Mouse (Mus musculus) Patski (cell line): ENCODE data around the gene Pam. TPM values are rescaled to one million over a fixed set of nuclear protein-coding genes. Genes with fewer than 3 reads are reported as not detected.
"Not testable (repeated sequence)": the region's sequence is repeated elsewhere in the genome, so short reads cannot be mapped to it uniquely, and the experiment has no call there.

Experiments used
- ATAC-seq: fragments of 100-300 bp; one replicate; pipeline ENCODE4 v1.8.0; 2021
- CTCF ChIA-PET: fragments of 350-600 bp; sonication (Branson Sonifier 250); formaldehyde crosslinking; loops from one replicate; lab custom pipeline; 2022; ENCODE audit warnings: inconsistent platforms; lab: Charles Lee
- POLR2A ChIA-PET: fragments of 350-600 bp; sonication (Branson Sonifier 250); formaldehyde crosslinking; loops from one replicate; lab custom pipeline; 2022; ENCODE audit warnings: antibody characterized with exemption, inconsistent platforms; lab: Charles Lee
- DNase-seq: peaks from one replicate; pipeline ENCODE4 v3.0.0-alpha.2; 2011; ENCODE audit warnings: low read depth, low spot score
- H3K27me3 ChIP-seq: fragments of 371-371 bp; one replicate; pipeline ENCODE4 v1.5.1; 2021
- CTCF ChIP-seq: fragments of 100-300 bp; IDR thresholded peaks from one replicate; pipeline ENCODE4 v1.5.1; 2021
- in situ Hi-C: fragments of 300-500 bp; cut with MboI; formaldehyde crosslinking; loops from 3 replicates; pipeline ENCODE4 v1.11.1; 2018; ENCODE audit warnings: low pct_unique_long_range_greater_than_20kb, mixed read lengths
- polyA plus RNA-seq: library from polyadenylated mRNA; unstranded; gene quantifications from one replicate; pipeline ENCODE4 v1.2.3, GENCODE M21; 2021

Gene Pam
- polyA plus RNA-seq, 1 experiment from 2014 or later: 74.0 TPM

DNA sequence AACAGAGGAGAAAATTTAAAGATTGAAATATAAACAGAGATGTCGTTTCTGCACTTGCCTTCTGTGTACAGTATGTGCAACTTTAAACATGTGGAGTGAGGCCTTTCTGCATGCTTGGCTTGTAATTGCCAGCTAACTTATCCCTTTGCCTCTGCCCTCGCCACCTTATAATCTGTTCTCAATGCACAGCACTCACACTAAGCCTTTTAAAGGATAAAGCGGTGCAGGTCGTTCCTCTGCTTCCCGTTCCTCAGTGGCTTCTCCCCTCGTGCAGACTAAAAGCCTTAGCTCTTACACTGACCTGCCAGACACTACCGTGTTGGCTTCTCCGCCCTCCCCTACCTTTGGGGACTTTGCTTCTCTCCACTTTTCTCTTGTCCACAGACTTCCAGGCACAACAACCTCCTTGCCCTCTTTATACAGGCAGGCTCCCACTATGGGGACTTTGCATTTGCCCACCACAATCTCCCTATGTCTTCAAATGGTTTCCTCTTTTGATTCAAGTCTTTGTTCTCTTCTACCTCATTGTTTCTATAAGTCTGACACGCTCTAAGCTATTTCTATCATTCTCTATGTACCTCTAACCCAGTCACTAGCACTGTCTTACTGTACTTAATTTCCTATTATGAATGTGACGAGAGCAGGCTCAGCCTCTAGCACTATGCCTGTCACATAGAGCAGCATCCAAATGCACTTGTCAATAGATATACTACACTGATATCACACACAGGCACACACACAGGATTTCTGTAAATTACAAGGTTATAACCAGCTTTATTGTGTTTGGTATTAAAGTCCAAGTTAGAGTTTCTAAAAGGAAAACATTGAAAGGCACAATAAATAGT is 79.2 kb downstream of the Pam start:
- no peak for ATAC-seq
- in situ Hi-C loops: no loop called here
- CTCF ChIA-PET: interaction anchor here (1.2 to 1.4 kb wide), 2 partner anchors 26 to 31 kb away, joined by 3 to 4 read pairs; no protein-coding TSS in a partner anchor
- no peak for TF ChIP-seq CTCF
- no peaks in the 10 kb centered on the region for H3K27me3 ChIP-seq
- no peak for DNase-seq
- POLR2A ChIA-PET: interaction anchor here (0.8 kb wide), 1 partner anchor 14 kb away, joined by 4 read pairs; no protein-coding TSS in a partner anchor

GRCm38 (mm10) chr1:98015564-98015963 is 79.9 kb downstream of the Pam start:
- DNase-seq (no peak), ATAC-seq (no peak)
- ChIA-PET POLR2A (interaction anchor here (0.8 kb wide), 1 partner anchor 14 kb away, joined by 4 read pairs; no protein-coding TSS in a partner anchor), CTCF (interaction anchor here (0.7 to 1.4 kb wide), 3 partner anchors 11 to 32 kb away, joined by 3 to 4 read pairs (median 4); no protein-coding TSS in a partner anchor)
- no peak for TF ChIP-seq CTCF
- in situ Hi-C loops: no loop called here
- H3K27me3 ChIP-seq: no peaks in the 10 kb centered on the region

DNA sequence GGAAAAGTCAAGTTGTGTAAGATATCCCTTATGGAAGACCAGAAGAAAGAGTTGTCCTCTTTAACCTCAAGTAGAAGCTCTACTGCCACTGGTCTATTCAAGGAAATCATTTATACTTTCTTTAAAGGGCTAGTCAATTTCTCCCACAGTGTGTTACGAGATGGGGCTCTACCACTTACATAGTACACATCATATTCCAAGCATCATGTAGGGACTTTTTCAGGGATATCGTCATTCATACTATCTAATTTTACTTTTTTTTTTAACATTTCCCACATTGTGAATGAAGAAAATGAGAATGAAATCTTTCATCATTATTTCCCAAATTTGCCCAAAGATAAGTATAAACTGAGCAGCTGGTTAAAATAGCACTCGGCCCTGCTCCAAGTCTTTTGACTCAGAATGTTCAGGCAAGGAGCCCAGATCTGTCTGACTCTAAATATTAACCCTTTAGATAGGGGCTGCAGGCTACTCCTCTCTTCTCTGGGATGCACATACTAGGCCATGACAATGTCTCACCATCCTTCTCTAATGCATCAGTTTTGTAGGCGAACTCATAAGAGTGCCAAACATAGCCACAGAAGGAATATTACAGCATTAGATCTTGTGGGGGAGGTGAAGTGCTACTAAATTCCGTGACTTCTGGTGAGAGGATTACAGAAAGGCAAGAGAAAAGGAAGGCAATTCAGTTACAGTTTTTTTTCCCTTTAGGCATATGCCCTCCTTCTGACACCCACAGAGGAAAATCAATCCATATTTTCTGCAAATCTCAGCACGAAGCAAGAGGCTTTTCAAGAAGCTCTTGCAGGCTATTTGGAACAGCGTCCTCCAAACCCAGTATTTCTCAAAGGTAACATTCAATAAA is 92.7 kb downstream of the Pam start:
- no peak for ATAC-seq
- CTCF ChIA-PET: no interaction called here
- in situ Hi-C loops: no loop called here
- H3K27me3 ChIP-seq: no peaks in the 10 kb centered on the region
- POLR2A ChIA-PET: no interaction called here
- no peak for TF ChIP-seq CTCF
- DNase-seq: no peak

DNA sequence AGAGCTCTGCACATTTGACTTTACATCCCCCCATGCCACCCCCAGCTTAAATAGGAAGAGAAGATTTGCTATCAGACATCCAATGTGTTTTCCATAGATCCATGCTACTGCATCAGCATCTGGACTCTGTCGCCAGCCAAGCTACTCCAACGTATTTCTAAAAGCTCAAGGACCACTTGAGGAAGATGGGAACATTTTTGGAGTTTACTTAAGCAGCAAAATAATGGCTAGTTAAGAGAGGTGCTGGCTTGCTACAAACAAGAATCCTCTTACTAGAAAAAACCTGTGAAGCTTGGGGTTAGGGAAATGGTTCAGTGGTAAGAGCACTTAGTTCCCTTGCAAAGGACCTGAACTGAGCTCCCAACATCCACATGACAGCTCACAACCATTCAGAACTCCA is 96.0 kb downstream of the Pam start:
- POLR2A ChIA-PET: no interaction called here
- no peaks in the 10 kb centered on the region for H3K27me3 ChIP-seq
- ATAC-seq (no peak), DNase-seq (no peak)
- CTCF ChIA-PET: interaction anchor here (1.0 to 1.3 kb wide), 2 partner anchors 12 to 180 kb away, joined by 3 read pairs; no protein-coding TSS in a partner anchor
- in situ Hi-C loops: no loop called here
- no peak for TF ChIP-seq CTCF

DNA sequence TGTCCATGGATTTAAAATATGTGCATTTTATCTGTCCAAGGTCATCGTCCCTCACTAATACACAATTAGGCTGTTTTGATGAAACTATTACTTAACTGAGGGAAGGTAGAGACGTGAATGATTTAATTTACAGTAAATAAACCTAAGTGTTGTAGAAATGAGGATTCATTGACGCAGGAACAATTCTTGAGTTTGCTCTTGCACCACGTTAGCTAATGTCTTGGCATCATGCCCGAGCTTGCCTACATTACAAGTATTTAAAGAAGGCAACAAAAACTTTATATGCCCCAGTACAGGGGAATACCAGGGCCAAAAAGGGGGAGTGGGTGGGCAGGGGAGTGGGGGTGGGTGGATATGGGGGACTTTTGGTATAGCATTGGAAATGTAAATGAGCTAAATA is 96.5 kb downstream of the Pam start:
- DNase-seq, H3K27me3 ChIP-seq, POLR2A ChIA-PET, ATAC-seq, in situ Hi-C loops: not testable (repeated sequence)
- CTCF ChIA-PET: interaction anchor here (1.0 to 1.3 kb wide), 2 partner anchors 12 to 181 kb away, joined by 3 read pairs; no protein-coding TSS in a partner anchor

DNA sequence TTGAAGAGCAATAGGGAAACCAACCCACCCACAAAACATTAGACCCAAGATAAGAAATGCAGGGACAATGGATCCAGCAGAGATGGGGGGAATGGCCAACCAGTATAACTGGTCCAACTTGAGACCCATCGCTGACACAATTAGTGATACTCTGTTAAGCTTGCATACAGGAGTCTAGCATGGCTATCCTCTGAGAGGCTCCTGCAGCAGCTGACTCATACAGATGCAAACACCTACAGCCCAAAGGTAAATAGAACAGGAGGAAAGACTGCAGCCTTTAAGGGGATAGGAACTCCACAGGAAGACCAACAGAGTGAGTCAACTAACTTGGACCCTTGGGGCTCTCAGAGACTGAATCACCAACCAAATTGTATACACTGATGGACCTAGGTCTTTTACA is 98.4 kb downstream of the Pam start:
- in situ Hi-C loops: no loop called here
- ATAC-seq: no peak
- DNase-seq: no peak
- POLR2A ChIA-PET: no interaction called here
- CTCF ChIA-PET: interaction anchor here (1.6 kb wide), 1 partner anchor 11 kb away, joined by 3 read pairs; no protein-coding TSS in a partner anchor
- no peaks in the 10 kb centered on the region for H3K27me3 ChIP-seq
- no peak for TF ChIP-seq CTCF

GRCm38 (mm10) chr1:97991976-97992375 is 103.5 kb downstream of the Pam start:
- no peaks in the 10 kb centered on the region for H3K27me3 ChIP-seq
- POLR2A ChIA-PET: no interaction called here
- DNase-seq (no peak), ATAC-seq (no peak)
- CTCF ChIA-PET: interaction anchor here (1.5 kb wide), 1 partner anchor 16 kb away, joined by 3 read pairs; no protein-coding TSS in a partner anchor
- in situ Hi-C loops: no loop called here
- TF ChIP-seq CTCF: no peak

DNA sequence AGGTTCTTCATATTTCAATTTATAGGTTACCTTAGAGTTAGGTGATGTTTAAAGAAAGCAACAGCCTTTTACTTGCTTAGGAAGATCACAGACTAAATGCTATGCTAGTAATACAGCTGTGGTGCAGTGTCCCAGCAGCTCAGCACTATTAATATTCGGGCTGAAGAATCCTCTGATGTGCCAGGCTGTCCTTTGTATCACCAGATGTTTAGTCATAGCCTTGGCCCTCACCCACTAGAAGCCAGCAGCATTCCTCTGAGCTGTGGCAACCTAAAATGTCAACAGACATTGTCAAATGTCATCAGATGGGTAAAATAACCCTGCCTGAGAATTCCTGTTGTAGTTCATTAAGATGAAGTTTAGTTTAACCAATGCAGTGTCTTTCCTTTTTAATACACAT is 112.3 kb downstream of the Pam start:
- DNase-seq (no peak), ATAC-seq (peak; percentile 71)
- in situ Hi-C loops: no loop called here
- ChIA-PET POLR2A (no interaction called here), CTCF (no interaction called here)
- TF ChIP-seq CTCF: no peak
- H3K27me3 ChIP-seq: no peaks in the 10 kb centered on the region

GRCm38 (mm10) chr1:97979422-97979821 is 116.0 kb downstream of the Pam start:
- no peak for ATAC-seq
- in situ Hi-C loops: no loop called here
- DNase-seq: no peak
- TF ChIP-seq CTCF: no peak
- ChIA-PET POLR2A (no interaction called here), CTCF (no interaction called here)
- H3K27me3 ChIP-seq: no peaks in the 10 kb centered on the region

- in situ Hi-C loops: no loop called here
- no peaks in the 10 kb centered on the region for H3K27me3 ChIP-seq
- TF ChIP-seq CTCF: no peak
- DNase-seq (no peak), ATAC-seq (no peak)
- CTCF ChIA-PET: interaction anchor here (2.1 kb wide), 1 partner anchor 9 kb away, joined by 10 read pairs; no protein-coding TSS in a partner anchor
- POLR2A ChIA-PET: no interaction called here
Measured at GRCm38 (mm10) chr1:97977521-97977920, 117.9 kb downstream of the Pam start.
